Mouse (Mus musculus) spleen, embryonic (tissue): Measurements from ENCODE around the gene Tfeb.

Experiments
- CTCF ChIA-PET: fragments of 350-600 bp; sonication (Branson Sonifier 250); formaldehyde crosslinking; loops from one replicate; lab custom pipeline; 2022; lab: Charles Lee

The Tfeb gene

DNA sequence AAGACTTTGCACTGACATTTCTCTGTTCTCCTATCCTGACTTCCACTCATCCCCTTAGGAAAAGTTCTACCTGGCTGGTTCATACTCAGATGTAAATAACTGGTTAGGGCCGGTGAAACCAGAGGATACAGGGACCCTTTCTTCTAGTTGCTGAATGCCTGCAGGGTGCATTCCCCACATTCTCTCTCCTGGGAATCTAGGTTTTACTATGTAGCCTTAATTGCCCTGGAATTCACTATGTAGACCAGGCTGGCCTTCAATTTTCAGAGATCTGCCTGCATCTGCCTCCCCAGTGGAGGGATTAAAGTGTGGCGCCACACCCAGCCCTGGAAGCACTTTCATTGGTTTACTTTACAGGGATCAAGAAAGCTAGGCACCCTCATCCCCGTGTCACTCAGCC is 45.7 kb downstream of the Tfeb start:
- CTCF ChIA-PET, result no interaction called here

GRCm38 (mm10) chr17:47783445-47784223 is 46.8 kb downstream of the Tfeb start:
- CTCF ChIA-PET, result no interaction called here

GRCm38 (mm10) chr17:47784411-47784810 is 47.6 kb downstream of the Tfeb start:
- CTCF ChIA-PET, result no interaction called here

DNA sequence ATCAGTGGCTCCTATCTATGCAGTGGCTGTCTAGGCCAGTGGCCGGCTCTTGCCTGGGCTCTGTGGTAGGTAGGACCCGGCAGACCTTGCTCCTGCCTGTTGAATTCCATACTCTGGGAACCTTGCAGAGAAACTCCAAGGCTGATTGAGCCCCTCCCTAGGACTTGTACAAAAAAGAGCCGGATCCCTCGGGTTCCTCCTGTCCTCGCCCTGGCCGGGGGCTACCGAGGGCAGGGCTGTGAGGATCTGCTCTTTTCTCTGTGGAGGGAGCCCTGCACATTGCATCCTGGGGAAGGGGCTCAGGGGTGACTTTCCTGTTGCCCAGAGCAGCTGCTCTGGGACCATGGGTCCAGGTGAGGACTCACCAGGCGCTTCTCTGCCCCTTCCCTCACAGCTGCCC is 50.8 kb downstream of the Tfeb start:
- CTCF ChIA-PET, result no interaction called here

DNA sequence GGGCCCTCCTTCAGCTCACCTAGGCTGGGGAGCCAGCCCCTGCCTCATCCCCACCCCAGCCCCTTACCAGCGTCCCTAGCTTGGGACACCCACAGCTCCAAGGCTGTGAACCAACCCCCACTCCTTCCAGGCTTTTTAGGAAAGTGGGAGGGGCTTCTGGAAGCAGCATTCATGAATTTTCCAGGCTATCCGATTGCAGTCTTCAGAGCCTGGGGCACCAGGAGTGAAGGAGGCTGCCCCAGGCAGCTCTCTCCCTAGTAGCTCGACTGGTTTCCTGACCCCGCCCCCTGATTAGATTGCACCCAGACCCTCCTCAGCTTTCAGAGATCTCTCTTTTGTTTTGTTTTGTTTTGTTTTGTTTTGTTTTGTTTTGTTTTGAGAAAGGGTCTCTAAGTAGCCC is 51.5 kb downstream of the Tfeb start:
- CTCF ChIA-PET, result no interaction called here

DNA sequence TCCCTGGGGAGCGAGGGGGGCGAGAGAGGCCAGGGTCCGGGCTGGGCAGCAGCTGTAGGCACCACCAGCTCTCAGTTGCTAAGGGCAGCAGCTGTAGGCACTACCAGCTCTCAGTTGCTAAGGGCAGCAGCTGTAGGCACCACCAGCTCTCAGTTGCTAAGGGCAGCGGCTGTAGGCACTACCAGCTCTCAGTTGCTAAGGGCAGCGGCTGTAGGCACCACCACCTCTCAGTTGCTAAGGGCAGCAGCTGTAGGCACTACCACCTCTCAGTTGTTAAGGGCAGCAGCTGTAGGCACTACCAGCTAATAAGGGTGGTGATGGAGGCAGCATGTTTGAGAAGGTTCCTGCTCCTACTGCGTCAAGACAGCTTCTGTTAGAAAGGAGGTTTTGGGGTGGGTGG is 52.2 kb downstream of the Tfeb start:
- CTCF ChIA-PET, result interaction anchor here (1.0 to 1.5 kb wide), 2 partner anchors 16 to 20 kb away, joined by 3 to 5 read pairs; no protein-coding TSS in a partner anchor

GRCm38 (mm10) chr17:47792098-47792863 is 55.5 kb downstream of the Tfeb start:
- CTCF ChIA-PET, result interaction anchor here (0.5 to 1.5 kb wide), 4 partner anchors 8 to 305 kb away, joined by 4 to 7 read pairs (median 4); no protein-coding TSS in a partner anchor

- CTCF ChIA-PET, result interaction anchor here (0.5 to 1.3 kb wide), 5 partner anchors 18 to 303 kb away, joined by 3 to 7 read pairs (median 3); no protein-coding TSS in a partner anchor
Observed at GRCm38 (mm10) chr17:47793377-47793776, 56.5 kb downstream of the Tfeb start.

DNA sequence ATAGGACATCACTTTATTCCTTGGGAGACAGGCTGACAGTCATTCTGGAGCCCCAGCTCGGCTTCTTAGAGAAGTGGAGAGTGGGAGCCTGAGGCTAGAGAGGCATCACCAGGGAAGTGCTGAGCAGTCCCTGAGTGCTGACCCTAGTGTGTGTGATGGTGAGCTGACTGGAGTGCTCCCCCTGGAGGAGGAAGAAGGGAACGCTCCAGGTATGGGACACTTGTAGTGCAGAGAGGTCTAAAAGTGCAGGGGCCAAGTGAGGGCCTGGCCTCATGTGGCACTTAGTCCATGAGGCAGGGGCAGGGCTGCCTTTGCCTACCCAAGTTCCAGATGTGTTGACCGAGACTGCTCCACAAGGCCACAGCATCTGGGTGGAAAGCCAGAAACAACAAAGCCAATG is 58.6 kb downstream of the Tfeb start:
- CTCF ChIA-PET, result no interaction called here

DNA sequence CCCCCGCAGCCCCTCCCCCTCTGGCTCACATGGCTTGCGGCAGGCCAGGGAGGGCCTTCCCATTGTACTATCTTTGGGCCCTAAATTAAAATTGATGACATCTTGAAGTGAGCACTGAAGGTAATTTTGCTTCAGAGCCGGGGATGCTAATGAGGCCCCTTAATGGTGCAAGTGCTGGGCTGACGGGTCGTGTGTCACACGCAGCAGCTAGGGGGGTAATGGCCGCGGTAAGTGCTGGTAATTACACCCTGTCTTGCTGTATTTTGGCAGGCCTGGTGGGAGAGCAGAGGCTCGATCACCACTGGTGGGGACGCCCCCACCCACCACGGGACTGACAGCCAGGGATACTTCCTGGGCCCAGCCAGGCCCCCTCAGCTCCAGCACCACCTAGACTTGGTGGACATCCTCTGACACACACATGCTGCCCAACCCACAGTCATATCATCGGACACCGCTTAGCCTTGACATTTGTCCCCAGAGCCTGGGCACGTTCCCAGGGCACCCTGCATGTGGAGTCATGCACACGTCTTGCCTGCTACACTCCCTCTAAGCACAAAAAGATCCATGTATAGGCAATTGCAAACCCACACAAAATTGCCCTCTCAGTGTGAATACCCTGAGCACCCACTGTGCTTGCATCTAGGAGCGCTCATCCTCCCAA is 59.5 kb downstream of the Tfeb start:
- CTCF ChIA-PET, result no interaction called here

DNA sequence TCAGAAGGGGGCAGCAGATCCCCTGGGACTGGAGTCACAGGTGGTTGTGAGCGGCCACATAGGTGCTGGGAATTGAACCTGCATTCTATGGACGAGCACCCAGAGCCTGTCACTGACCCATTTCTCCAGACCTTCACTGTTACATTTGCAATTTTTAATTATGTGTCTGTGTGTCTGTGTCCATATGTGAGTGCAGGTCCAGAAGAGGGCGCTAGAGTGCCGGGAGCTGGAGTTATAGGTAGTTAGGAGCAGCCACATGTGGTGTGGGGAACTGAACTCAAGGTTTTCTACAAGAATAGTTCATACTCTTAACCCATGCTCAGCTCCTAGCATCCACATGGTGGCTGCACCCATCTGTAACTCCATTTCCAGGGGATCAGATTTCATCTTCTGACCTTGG is 60.1 kb downstream of the Tfeb start:
- CTCF ChIA-PET, result no interaction called here

GRCm38 (mm10) chr17:47797383-47797782 is 60.6 kb downstream of the Tfeb start:
- CTCF ChIA-PET, result interaction anchor here (0.6 kb wide), 1 partner anchor 177 kb away, joined by 4 read pairs; no protein-coding TSS in a partner anchor

- CTCF ChIA-PET, result interaction anchor here (0.6 to 0.7 kb wide), 3 partner anchors 25 to 493 kb away, joined by 3 to 5 read pairs (median 3); no protein-coding TSS in a partner anchor
Observed at GRCm38 (mm10) chr17:47802806-47803205, 66.0 kb downstream of the Tfeb start.

DNA sequence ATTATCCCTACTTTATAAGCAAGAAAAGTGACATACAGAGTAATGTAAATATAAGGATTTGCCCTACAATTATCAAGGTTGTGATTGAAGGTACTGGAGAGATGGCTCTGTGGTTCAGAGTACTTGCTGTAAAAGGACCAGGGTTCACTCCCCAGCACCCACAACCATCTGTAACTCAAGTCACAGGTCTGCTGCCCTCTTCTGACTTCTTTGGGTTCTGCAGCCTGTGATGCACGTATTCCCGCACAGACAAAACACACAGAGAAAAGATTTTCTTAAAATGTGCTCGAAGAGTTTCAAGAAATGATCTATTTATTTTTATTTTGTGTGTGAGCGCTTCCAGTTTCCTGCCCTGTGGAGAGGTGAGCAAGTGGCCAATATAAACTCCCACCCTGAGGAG is 66.8 kb downstream of the Tfeb start:
- CTCF ChIA-PET, result interaction anchor here (0.7 to 0.9 kb wide), 3 partner anchors 9 to 301 kb away, joined by 3 to 5 read pairs (median 4); no protein-coding TSS in a partner anchor

GRCm38 (mm10) chr17:47805047-47805835 is 68.4 kb downstream of the Tfeb start:
- CTCF ChIA-PET, result interaction anchor here (0.6 kb wide), 1 partner anchor 64 kb away, joined by 3 read pairs; no protein-coding TSS in a partner anchor

GRCm38 (mm10) chr17:47806230-47806629 is 69.4 kb downstream of the Tfeb start:
- CTCF ChIA-PET, result no interaction called here

GRCm38 (mm10) chr17:47811265-47811800 is 74.5 kb downstream of the Tfeb start:
- CTCF ChIA-PET, result no interaction called here

- CTCF ChIA-PET, result no interaction called here
Observed at GRCm38 (mm10) chr17:47812200-47812599, 75.4 kb downstream of the Tfeb start.

GRCm38 (mm10) chr17:47813616-47814015 is 76.8 kb downstream of the Tfeb start:
- CTCF ChIA-PET, result no interaction called here

DNA sequence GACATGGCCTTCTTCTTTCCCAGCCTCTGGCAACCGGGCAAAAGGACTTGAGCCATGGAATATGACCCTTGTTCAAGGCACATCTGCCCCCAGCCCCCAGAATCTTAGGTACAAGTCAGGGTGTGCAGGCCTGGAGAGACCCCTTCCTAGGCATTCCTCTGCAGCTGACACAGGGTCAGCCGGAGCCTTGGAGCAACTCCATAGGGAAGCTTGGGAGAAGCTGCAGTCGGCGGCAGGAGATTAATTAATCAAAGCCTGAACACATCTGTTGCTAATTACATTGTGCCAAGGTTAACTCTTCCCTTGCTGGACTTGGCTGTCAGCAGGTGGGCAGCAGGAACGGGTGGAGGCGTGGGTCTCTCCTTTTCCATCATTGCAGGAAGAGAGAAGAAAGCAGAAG is 77.7 kb downstream of the Tfeb start:
- CTCF ChIA-PET, result no interaction called here

DNA sequence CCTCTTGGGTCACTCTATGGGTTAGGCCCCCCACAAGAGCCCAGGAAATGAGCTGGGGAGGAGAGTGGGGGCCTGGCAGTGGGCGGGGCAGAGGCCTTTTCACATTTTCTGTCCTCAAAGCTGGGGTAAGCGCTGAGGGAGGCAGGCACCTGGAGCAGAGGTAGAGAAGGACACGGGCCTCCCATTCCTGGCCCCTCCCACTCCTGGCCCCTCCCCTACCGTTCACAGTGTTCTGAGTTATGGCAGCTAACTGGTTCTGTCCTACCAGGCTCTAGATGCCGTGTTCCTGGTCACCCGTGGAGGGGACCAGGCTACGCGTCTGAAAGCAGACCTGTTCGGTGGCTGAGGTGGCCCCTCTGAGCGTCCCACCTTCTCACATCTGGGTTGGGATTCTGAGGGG is 78.6 kb downstream of the Tfeb start:
- CTCF ChIA-PET, result interaction anchor here (0.6 kb wide), 1 partner anchor 13 kb away, joined by 3 read pairs; no protein-coding TSS in a partner anchor
